ENCODE assay signal across 8 mouse cellular contexts in genomic region chr7:47050366-47050765, GRCm38 (mm10). TPM values are rescaled to one million over a fixed set of nuclear protein-coding genes. Genes with fewer than 3 reads are reported as not detected.
DNase-seq lines count a peak whose midpoint lies in the region; ATAC-seq and TF ChIP-seq lines count a peak whose summit lies in the region.

Gene Tmem86a (plus strand): TSS chr7:47050601.

- peak; percentile 87 to 89 for DNase-seq in CD8-positive naive resting alpha-beta T cell, adult 2 months (ENCODE audit: low read depth in 2 of 2, low spot score in 2 of 2)
- peak; percentile 89 for DNase-seq in c-Kit-positive CD71-negative TER-119-negative erythroid progenitor cells, embryonic 14.5 days (ENCODE audit: low read depth)
- peak; percentile 95 for DNase-seq in forebrain, embryonic 10.5 days (ENCODE audit: extremely low spot score, low spot score)
- peak; percentile 96 to 97 for DNase-seq in kidney, postnatal 25 days
- DNase-seq in liver, embryonic 14.5 days (ENCODE audit: low read depth in 3 of 3, low spot score in 3 of 3) = peak; percentile 74 to 76 (median 76)
- peak; percentile 99 for DNase-seq in neural tube, embryonic 11.5 days (ENCODE audit: low spot score)
- peak; percentile 96 for DNase-seq in stomach, postnatal 0 days (ENCODE audit: low spot score)

- peak within 1 kb of the TSS; percentile 91 for H3K4me3 ChIP-seq in forebrain, embryonic 10.5 days
- peak within 1 kb of the TSS; percentile 83 for H3K4me3 ChIP-seq in heart, embryonic 15.5 days
- peak within 1 kb of the TSS; percentile 52 to 62 for H3K4me3 ChIP-seq in liver, embryonic 14.5 days (ENCODE audit: insufficient read depth in 1 of 2, low read depth in 2 of 2, low read length in 2 of 2)
- peak within 1 kb of the TSS; percentile 74 for H3K4me3 ChIP-seq in neural tube, embryonic 11.5 days (ENCODE audit: low read depth, low read length)
- peak within 1 kb of the TSS; percentile 76 for H3K4me3 ChIP-seq in stomach, postnatal 0 days (ENCODE audit: low read depth, low read length)

- H3K27ac ChIP-seq in forebrain, embryonic 10.5 days = peak within 1 kb of the TSS; percentile 95
- H3K27ac ChIP-seq in heart, embryonic 15.5 days = peak within 1 kb of the TSS; percentile 94
- H3K27ac ChIP-seq in liver, embryonic 14.5 days = no peak within 1 kb of the TSS
- peak within 1 kb of the TSS; percentile 94 for H3K27ac ChIP-seq in neural tube, embryonic 11.5 days (ENCODE audit: low read depth, low read length)
- H3K27ac ChIP-seq in stomach, postnatal 0 days (replicated peaks) = peak within 1 kb of the TSS; percentile 93

- peaks cover 11% of the 10 kb centered on the region for H3K27me3 ChIP-seq in forebrain, embryonic 10.5 days (ENCODE audit: poor library complexity, severe bottlenecking)
- no peaks in the 10 kb centered on the region for H3K27me3 ChIP-seq in heart, embryonic 15.5 days
- no peaks in the 10 kb centered on the region for H3K27me3 ChIP-seq in liver, embryonic 14.5 days (ENCODE audit: control insufficient read depth, insufficient read depth, low read length)
- H3K27me3 ChIP-seq in neural tube, embryonic 11.5 days (ENCODE audit: control insufficient read depth, insufficient read depth, low read length) = no peaks in the 10 kb centered on the region
- H3K27me3 ChIP-seq in stomach, postnatal 0 days (ENCODE audit: control insufficient read depth, insufficient read depth, low read length) = no peaks in the 10 kb centered on the region

- H3K9me3 ChIP-seq in forebrain, embryonic 10.5 days = no peaks in the 10 kb centered on the region
- no peaks in the 10 kb centered on the region for H3K9me3 ChIP-seq in heart, embryonic 15.5 days (replicated peaks)
- no peaks in the 10 kb centered on the region for H3K9me3 ChIP-seq in liver, embryonic 14.5 days (ENCODE audit: control insufficient read depth, low read length)
- H3K9me3 ChIP-seq in neural tube, embryonic 11.5 days (ENCODE audit: control insufficient read depth, low read length) = no peaks in the 10 kb centered on the region
- H3K9me3 ChIP-seq in stomach, postnatal 0 days (ENCODE audit: control insufficient read depth, low read length) = no peaks in the 10 kb centered on the region

- WGBS in forebrain, embryonic 10.5 days = 0% methylated on average over 33 of the region's 33 CpGs
- under 1% methylated on average over 33 of the region's 33 CpGs for WGBS in heart, embryonic 15.5 days
- under 1% methylated on average over 32 of the region's 33 CpGs for WGBS in liver, embryonic 14.5 days (ENCODE audit: insufficient replicate concordance)
- WGBS in neural tube, embryonic 11.5 days = 0% methylated on average over 33 of the region's 33 CpGs
- 0% methylated on average over 30 of the region's 33 CpGs for WGBS in stomach, postnatal 0 days

- H3K4me2 ChIP-seq in heart, embryonic 15.5 days = peak within 1 kb of the TSS; percentile 93
- peak within 1 kb of the TSS; percentile 70 for H3K4me2 ChIP-seq in liver, embryonic 14.5 days (ENCODE audit: low read depth)
- peak within 1 kb of the TSS; percentile 61 for H3K4me2 ChIP-seq in neural tube, embryonic 11.5 days (ENCODE audit: low read depth)
- peak within 1 kb of the TSS; percentile 90 for H3K4me2 ChIP-seq in stomach, postnatal 0 days (replicated peaks; ENCODE audit: low read depth)

- peak within 1 kb of the TSS; percentile 85 for H3K9ac ChIP-seq in heart, embryonic 15.5 days
- peak within 1 kb of the TSS; percentile 10 for H3K9ac ChIP-seq in liver, embryonic 14.5 days (replicated peaks)
- H3K9ac ChIP-seq in neural tube, embryonic 11.5 days (ENCODE audit: low read length) = peak within 1 kb of the TSS; percentile 85
- H3K9ac ChIP-seq in stomach, postnatal 0 days (ENCODE audit: low read length) = peak within 1 kb of the TSS; percentile 84

- TF ChIP-seq EP300 in liver, embryonic 14.5 days (IDR thresholded peaks at IDR 0.05; ENCODE audit: low read depth) = no peak
- TF ChIP-seq EP300 in stomach, postnatal 0 days (optimal IDR thresholded peaks at IDR 0.05) = no peak

- peaks cover 10% of the 10 kb centered on the region for H3K36me3 ChIP-seq in forebrain, embryonic 10.5 days (replicated peaks)
- 0 out of 2 replicates have a peak, but pooled peaks cover 3% of the 10 kb centered on the region for H3K36me3 ChIP-seq in heart, embryonic 15.5 days
- no peaks in the 10 kb centered on the region for H3K36me3 ChIP-seq in liver, embryonic 14.5 days (replicated peaks; ENCODE audit: control insufficient read depth, insufficient read depth, low read depth)
- no peaks in the 10 kb centered on the region for H3K36me3 ChIP-seq in neural tube, embryonic 11.5 days (ENCODE audit: control insufficient read depth, insufficient read depth, low read length)
- H3K36me3 ChIP-seq in stomach, postnatal 0 days (ENCODE audit: control insufficient read depth, insufficient read depth, low read length) = no peaks in the 10 kb centered on the region; the same call in 1 of the 2 replicates

- ATAC-seq in heart, embryonic 15.5 days (replicated peaks; ENCODE audit: insufficient number of reproducible peaks, insufficient read depth, low FRiP score, low read depth) = peak; percentile 95
- ATAC-seq in liver, embryonic 14.5 days (ENCODE audit: insufficient read depth) = peak; percentile 94
- peak; percentile 100 for ATAC-seq in neural tube, embryonic 11.5 days (ENCODE audit: insufficient read depth, low FRiP score, low TSS enrichment)
- ATAC-seq in stomach, postnatal 0 days (ENCODE audit: low FRiP score, low TSS enrichment) = peak; percentile 99

- peaks cover 24% of the 10 kb centered on the region for H3K4me1 ChIP-seq in forebrain, embryonic 10.5 days
- peaks cover 27% of the 10 kb centered on the region for H3K4me1 ChIP-seq in heart, embryonic 15.5 days (replicated peaks)
- peaks cover 0 to 20% of the 10 kb centered on the region in 2 experiments; a peak in 2 of 4 replicates for H3K4me1 ChIP-seq in liver, embryonic 14.5 days (replicated peaks; ENCODE audit: control insufficient read depth in 2 of 2, insufficient read depth in 2 of 2, low read length in 1 of 2)
- no peaks in the 10 kb centered on the region; the same call in 1 of the 2 replicates for H3K4me1 ChIP-seq in neural tube, embryonic 11.5 days (ENCODE audit: control insufficient read depth, insufficient read depth, low read length)
- H3K4me1 ChIP-seq in stomach, postnatal 0 days (replicated peaks; ENCODE audit: control insufficient read depth, insufficient read depth) = peaks cover 6% of the 10 kb centered on the region; the same call in 1 of the 2 replicates

- TF ChIP-seq CTCF in liver, embryonic 14.5 days (IDR thresholded peaks at IDR 0.05; ENCODE audit: low read depth) = no peak
- no peak for TF ChIP-seq CTCF in stomach, postnatal 0 days (IDR thresholded peaks at IDR 0.05; ENCODE audit: low read depth)

RNA-seq across cellular contexts. Expression of gene Tmem86a, which starts in this region (rescaled TPM):
- polyA plus RNA-seq in forebrain, embryonic 10.5 days (2016; fragmentation: Nextera tagmentation; extraction: Ambion mirVana) = 9.8 and 10.5 TPM in 2 replicates
- 19.7 and 23.9 TPM in 2 replicates for polyA plus RNA-seq in heart, embryonic 15.5 days (2015; fragmentation: Nextera tagmentation; extraction: Ambion mirVana)
- 12.6 and 14.8 TPM in 2 replicates for polyA plus RNA-seq in liver, embryonic 14.5 days (2012; rRNA removed)
- 16.6 and 16.9 TPM in 2 replicates for polyA plus RNA-seq in liver, embryonic 14.5 days (2014; fragmentation: Nextera tagmentation; extraction: Ambion mirVana)
- polyA plus RNA-seq in neural tube, embryonic 11.5 days (2014; fragmentation: Nextera tagmentation; extraction: Ambion mirVana) = 8.2 and 9.7 TPM in 2 replicates
- polyA plus RNA-seq in stomach, postnatal 0 days (2015; fragmentation: Nextera tagmentation; extraction: Ambion mirVana) = 21.1 and 22.7 TPM in 2 replicates

Comparison
In these comparisons a context has a peak if more than half of its experiments do, and no peak if none do; other contexts are left out.
1. H3K9ac ChIP-seq: peak in every context shown above with its lines; median percentile 85 in heart, embryonic 15.5 days; 85 in neural tube, embryonic 11.5 days; 84 in stomach, postnatal 0 days; 10 in liver, embryonic 14.5 days.